Mouse (Mus musculus) liver, adult 2 months (tissue): ENCODE data around the gene Patl2.

Source experiments
- CTCF ChIP-seq: fragments of 200-500 bp; IDR thresholded peaks from 2 replicates; pipeline ENCODE4 v1.5.1; 2011; ENCODE audit warnings: low read depth, low read length, control low read depth
- POLR2A ChIP-seq: fragments of 200-500 bp; IDR thresholded peaks from 2 replicates; pipeline ENCODE4 v1.6.1; 2011; ENCODE audit warnings: low read length, control low read depth; ENCODE audit not compliant: insufficient read depth; ENCODE audit errors: extremely low read depth

GRCm38 (mm10) chr2:122231616-122232015 is 45.6 kb upstream of the Patl2 start:
- TF ChIP-seq POLR2A (no peak), CTCF (no peak)
